Mouse (Mus musculus) lung, adult 2 months (tissue): ENCODE results near the gene Ap3b2. TPM values are rescaled to one million over a fixed set of nuclear protein-coding genes. Genes with fewer than 3 reads are reported as not detected.

ENCODE experiments used
- DNase-seq: peaks from one replicate; pipeline ENCODE4 v3.0.0; 2022
- H3K4me1 ChIP-seq: fragments of 200-500 bp; 2 replicates; pipeline ENCODE4 v1.6.1; 2011; ENCODE audit warnings: low read length; ENCODE audit not compliant: control insufficient read depth, insufficient read depth
- H3K4me3 ChIP-seq: fragments of 200-500 bp; replicated peaks from 2 replicates; pipeline ENCODE3; 2011; ENCODE audit warnings: low read depth, mild to moderate bottlenecking, control low read depth, low read length; ENCODE audit errors: extremely low read depth
- CTCF ChIP-seq: fragments of 200-500 bp; IDR thresholded peaks from 2 replicates; pipeline ENCODE4 v1.5.1; 2011; ENCODE audit warnings: mild to moderate bottlenecking, low read length, control low read depth; ENCODE audit not compliant: insufficient read depth
- POLR2A ChIP-seq: fragments of 200-500 bp; IDR thresholded peaks from 2 replicates; pipeline ENCODE4 v1.6.1; 2011; ENCODE audit warnings: low read depth, mild to moderate bottlenecking, control low read depth, low read length, borderline replicate concordance; ENCODE audit errors: extremely low read depth
- WGBS: fragments of 180-500 bp; shearing (Covaris S2); methylation state at CpG from one replicate; pipeline ENCODE4 v1.1.7; 2018; 5-methylcytosine and 5-hydroxymethylcytosine counted together
- polyA plus RNA-seq: library from polyadenylated mRNA; depleted of rRNA; stranded (reverse); fragments of >200 nt; gene quantifications from 2 replicates; pipeline ENCODE4 v1.2.3, GENCODE M21; 2012; rRNA removed

Gene Ap3b2
- polyA plus RNA-seq, result 0.08 and 0.09 TPM in 2 replicates

- DNase-seq, result peak; percentile 30
- H3K4me3 ChIP-seq, result no peak within 1 kb of the TSS
- no peaks in the 10 kb centered on the region for H3K4me1 ChIP-seq
- TF ChIP-seq POLR2A (no peak), CTCF (no peak)
- under 1% methylated on average over 57 of the region's 57 CpGs for WGBS
These were observed at the start of gene Ap3b2 for GRCm38 (mm10) chr7:81493331-81494021. Gene Ap3b2 (minus strand): TSS chr7:81493925.

GRCm38 (mm10) chr7:81542934-81543333, 49.2 kb upstream of the Ap3b2 start:
- Histone ChIP-seq H3K4me3 (no peak overlapping the region), H3K4me1 (no peaks in the 10 kb centered on the region)
- no peak for DNase-seq
- 70% methylated on average over 8 of the region's 8 CpGs for WGBS
- TF ChIP-seq CTCF, result no peak
- TF ChIP-seq POLR2A, result no peak

- no peak for DNase-seq
- no peak overlapping the region for H3K4me3 ChIP-seq
- 69% methylated on average over 7 of the region's 7 CpGs for WGBS
- H3K4me1 ChIP-seq, result no peaks in the 10 kb centered on the region
- TF ChIP-seq POLR2A (no peak), CTCF (no peak)
These were observed 48.3 kb upstream of the Ap3b2 start for GRCm38 (mm10) chr7:81541924-81542524.

- WGBS, result 56% methylated on average over 1 of the region's 1 CpGs
- no peaks in the 10 kb centered on the region for H3K4me1 ChIP-seq
- H3K4me3 ChIP-seq, result no peak overlapping the region
- no peak for TF ChIP-seq CTCF
- no peak for TF ChIP-seq POLR2A
- DNase-seq, result no peak
These were observed 47.3 kb upstream of the Ap3b2 start for GRCm38 (mm10) chr7:81540999-81541398.

- no peak for DNase-seq
- 31% methylated on average over 2 of the region's 2 CpGs for WGBS
These were observed 45.8 kb upstream of the Ap3b2 start for GRCm38 (mm10) chr7:81539565-81539964.

GRCm38 (mm10) chr7:81538070-81538675, 44.4 kb upstream of the Ap3b2 start:
- Histone ChIP-seq H3K4me3 (no peak overlapping the region), H3K4me1 (no peaks in the 10 kb centered on the region)
- TF ChIP-seq CTCF (no peak), POLR2A (no peak)
- no peak for DNase-seq
- 70% methylated on average over 2 of the region's 2 CpGs for WGBS

More at GRCm38 (mm10) chr7:81539565-81539964, 45.8 kb upstream of the Ap3b2 start:
- no peak for TF ChIP-seq CTCF
- TF ChIP-seq POLR2A, result no peak
- Histone ChIP-seq H3K4me1 (no peaks in the 10 kb centered on the region), H3K4me3 (no peak overlapping the region)

- TF ChIP-seq POLR2A (no peak), CTCF (no peak)
- DNase-seq, result no peak
- H3K4me3 ChIP-seq, result no peak overlapping the region
- H3K4me1 ChIP-seq, result no peaks in the 10 kb centered on the region
- whole genome bisulfite sequencing, result 75% methylated on average over 4 of the region's 4 CpGs
These were observed 42.8 kb upstream of the Ap3b2 start for GRCm38 (mm10) chr7:81536478-81536877.

- Histone ChIP-seq H3K4me3 (no peak overlapping the region), H3K4me1 (no peaks in the 10 kb centered on the region)
- DNase-seq, result no peak
- WGBS, result 74% methylated on average over 1 of the region's 1 CpGs
- TF ChIP-seq POLR2A (no peak), CTCF (no peak)
These were observed 37.7 kb upstream of the Ap3b2 start for GRCm38 (mm10) chr7:81531462-81531861.

GRCm38 (mm10) chr7:81528918-81529317, 35.2 kb upstream of the Ap3b2 start:
- no peak for TF ChIP-seq POLR2A
- TF ChIP-seq CTCF, result no peak
- Histone ChIP-seq H3K4me1 (peaks cover 2% of the 10 kb centered on the region; the same call in 1 of the 2 replicates), H3K4me3 (no peak overlapping the region)
- DNase-seq, result no peak
- 73% methylated on average over 8 of the region's 8 CpGs for whole genome bisulfite sequencing

GRCm38 (mm10) chr7:81523663-81524017, 29.9 kb upstream of the Ap3b2 start:
- WGBS, result 4% methylated on average over 13 of the region's 13 CpGs
- TF ChIP-seq CTCF, result no peak
- TF ChIP-seq POLR2A, result no peak
- H3K4me1 ChIP-seq, result peaks cover 4% of the 10 kb centered on the region

GRCm38 (mm10) chr7:81523008-81523662, 29.4 kb upstream of the Ap3b2 start:
- under 1% methylated on average over 31 of the region's 31 CpGs for WGBS
- peak; percentile 78 for DNase-seq
- TF ChIP-seq POLR2A (peak; percentile 95), CTCF (no peak)
- H3K4me3 ChIP-seq, result peak overlapping the region; percentile 92
- peaks cover 4% of the 10 kb centered on the region for H3K4me1 ChIP-seq

More at GRCm38 (mm10) chr7:81523663-81524017, 29.9 kb upstream of the Ap3b2 start:
- peak overlapping the region; percentile 92 for H3K4me3 ChIP-seq
- no peak for DNase-seq
